Mouse (Mus musculus): ENCODE results near the gene Prf1. TPM values are rescaled to one million over a fixed set of nuclear protein-coding genes. Genes with fewer than 3 reads are reported as not detected.

The Prf1 gene
- polyA plus RNA-seq, 1 experiment from 2014 or later: not detected

GRCm38 (mm10) chr10:61274532-61274931 is 23.1 kb upstream of the Prf1 start:
- Histone ChIP-seq H3K36me3 (ENCODE audit: inconsistent target) (no peaks in the 10 kb centered on the region), H3K4me3 (ENCODE audit: inconsistent target) (no peak overlapping the region), H3K27ac (no peak overlapping the region), H3K79me2 (ENCODE audit: inconsistent target) (no peaks in the 10 kb centered on the region)
- WGBS (ENCODE audit: missing documents): 67% methylated on average over 1 of the region's 2 CpGs

GRCm38 (mm10) chr10:61275669-61276110 is 21.9 kb upstream of the Prf1 start:
- Histone ChIP-seq H3K79me2 (ENCODE audit: inconsistent target) (no peaks in the 10 kb centered on the region), H3K36me3 (ENCODE audit: inconsistent target) (no peaks in the 10 kb centered on the region), H3K27ac (no peak overlapping the region), H3K4me3 (ENCODE audit: inconsistent target) (no peak overlapping the region)
- WGBS (ENCODE audit: missing documents): 11% methylated on average over 4 of the region's 5 CpGs

- WGBS (ENCODE audit: missing documents): 81% methylated on average over 6 of the region's 6 CpGs
- no peaks in the 10 kb centered on the region for H3K36me3 ChIP-seq (ENCODE audit: inconsistent target)
- no peaks in the 10 kb centered on the region for H3K79me2 ChIP-seq (ENCODE audit: inconsistent target)
- no peak overlapping the region for H3K27ac ChIP-seq
- H3K4me3 ChIP-seq (ENCODE audit: inconsistent target): no peak overlapping the region
Measured at GRCm38 (mm10) chr10:61277051-61277450, 20.6 kb upstream of the Prf1 start.

GRCm38 (mm10) chr10:61277918-61278674 is 19.5 kb upstream of the Prf1 start:
- no peak overlapping the region for H3K4me3 ChIP-seq (ENCODE audit: inconsistent target)
- 28% methylated on average over 14 of the region's 14 CpGs for WGBS (ENCODE audit: missing documents)
- H3K79me2 ChIP-seq (ENCODE audit: inconsistent target): no peaks in the 10 kb centered on the region
- H3K36me3 ChIP-seq (ENCODE audit: inconsistent target): no peaks in the 10 kb centered on the region
- H3K27ac ChIP-seq: no peak overlapping the region

- Histone ChIP-seq H3K79me2 (ENCODE audit: inconsistent target) (no peaks in the 10 kb centered on the region), H3K27ac (no peak overlapping the region), H3K36me3 (ENCODE audit: inconsistent target) (no peaks in the 10 kb centered on the region), H3K4me3 (ENCODE audit: inconsistent target) (no peak overlapping the region)
- WGBS (ENCODE audit: missing documents): 82% methylated on average over 5 of the region's 5 CpGs
Measured at GRCm38 (mm10) chr10:61281115-61281514, 16.5 kb upstream of the Prf1 start.

- Histone ChIP-seq H3K36me3 (ENCODE audit: inconsistent target) (no peaks in the 10 kb centered on the region), H3K4me3 (ENCODE audit: inconsistent target) (no peak overlapping the region), H3K79me2 (ENCODE audit: inconsistent target) (no peaks in the 10 kb centered on the region), H3K27ac (no peak overlapping the region)
- WGBS (ENCODE audit: missing documents): 97% methylated on average over 4 of the region's 4 CpGs
Measured at GRCm38 (mm10) chr10:61284309-61284708, 13.3 kb upstream of the Prf1 start.

GRCm38 (mm10) chr10:61285271-61285670 is 12.4 kb upstream of the Prf1 start:
- Histone ChIP-seq H3K4me3 (ENCODE audit: inconsistent target) (no peak overlapping the region), H3K79me2 (ENCODE audit: inconsistent target) (no peaks in the 10 kb centered on the region), H3K36me3 (ENCODE audit: inconsistent target) (no peaks in the 10 kb centered on the region), H3K27ac (no peak overlapping the region)
- 84% methylated on average over 11 of the region's 11 CpGs for WGBS (ENCODE audit: missing documents)

GRCm38 (mm10) chr10:61286246-61286645 is 11.4 kb upstream of the Prf1 start:
- Histone ChIP-seq H3K79me2 (ENCODE audit: inconsistent target) (no peaks in the 10 kb centered on the region), H3K4me3 (ENCODE audit: inconsistent target) (no peak overlapping the region), H3K27ac (no peak overlapping the region), H3K36me3 (ENCODE audit: inconsistent target) (no peaks in the 10 kb centered on the region)
- WGBS (ENCODE audit: missing documents): 86% methylated on average over 7 of the region's 7 CpGs

- H3K4me3 ChIP-seq (ENCODE audit: inconsistent target): no peak overlapping the region
- no peaks in the 10 kb centered on the region for H3K79me2 ChIP-seq (ENCODE audit: inconsistent target)
- H3K27ac ChIP-seq: no peak overlapping the region
- H3K36me3 ChIP-seq (ENCODE audit: inconsistent target): no peaks in the 10 kb centered on the region
- 53% methylated on average over 2 of the region's 2 CpGs for WGBS (ENCODE audit: missing documents)
Measured at GRCm38 (mm10) chr10:61290016-61290415, 7.6 kb upstream of the Prf1 start.

- 0% methylated on average over 2 of the region's 2 CpGs for whole genome bisulfite sequencing (ENCODE audit: missing documents)
- H3K4me3 ChIP-seq (ENCODE audit: inconsistent target): no peak overlapping the region
- H3K36me3 ChIP-seq (ENCODE audit: inconsistent target): no peaks in the 10 kb centered on the region
- no peaks in the 10 kb centered on the region for H3K79me2 ChIP-seq (ENCODE audit: inconsistent target)
- H3K27ac ChIP-seq: no peak overlapping the region
Measured at GRCm38 (mm10) chr10:61290479-61290878, 7.2 kb upstream of the Prf1 start.

GRCm38 (mm10) chr10:61294242-61294641 is 3.4 kb upstream of the Prf1 start:
- Histone ChIP-seq H3K36me3 (ENCODE audit: inconsistent target) (no peaks in the 10 kb centered on the region), H3K79me2 (ENCODE audit: inconsistent target) (no peaks in the 10 kb centered on the region), H3K27ac (no peak overlapping the region), H3K4me3 (ENCODE audit: inconsistent target) (no peak overlapping the region)
- 91% methylated on average over 8 of the region's 8 CpGs for WGBS (ENCODE audit: missing documents)

- WGBS (ENCODE audit: missing documents): 56% methylated on average over 8 of the region's 8 CpGs
- H3K36me3 ChIP-seq (ENCODE audit: inconsistent target): no peaks in the 10 kb centered on the region
- H3K79me2 ChIP-seq (ENCODE audit: inconsistent target): no peaks in the 10 kb centered on the region
- no peak overlapping the region for H3K27ac ChIP-seq
- H3K4me3 ChIP-seq (ENCODE audit: inconsistent target): no peak overlapping the region
Measured at GRCm38 (mm10) chr10:61296713-61297445, 754 bp upstream of the Prf1 start.

GRCm38 (mm10) chr10:61300996-61301395 is 3.4 kb downstream of the Prf1 start:
- H3K79me2 ChIP-seq (ENCODE audit: inconsistent target): no peaks in the 10 kb centered on the region
- 29% methylated on average over 3 of the region's 3 CpGs for WGBS (ENCODE audit: missing documents)
- H3K27ac ChIP-seq: no peak overlapping the region
- no peak overlapping the region for H3K4me3 ChIP-seq (ENCODE audit: inconsistent target)
- no peaks in the 10 kb centered on the region for H3K36me3 ChIP-seq (ENCODE audit: inconsistent target)

- WGBS (ENCODE audit: missing documents): 92% methylated on average over 6 of the region's 6 CpGs
- Histone ChIP-seq H3K27ac (no peak overlapping the region), H3K79me2 (ENCODE audit: inconsistent target) (no peaks in the 10 kb centered on the region), H3K4me3 (ENCODE audit: inconsistent target) (no peak overlapping the region), H3K36me3 (ENCODE audit: inconsistent target) (no peaks in the 10 kb centered on the region)
Measured at GRCm38 (mm10) chr10:61304046-61304445, 6.4 kb downstream of the Prf1 start.

GRCm38 (mm10) chr10:61305928-61306590 is 8.4 kb downstream of the Prf1 start:
- H3K79me2 ChIP-seq (ENCODE audit: inconsistent target): no peaks in the 10 kb centered on the region
- H3K4me3 ChIP-seq (ENCODE audit: inconsistent target): no peak overlapping the region
- H3K27ac ChIP-seq: no peak overlapping the region
- 19% methylated on average over 12 of the region's 13 CpGs for WGBS (ENCODE audit: missing documents)
- H3K36me3 ChIP-seq (ENCODE audit: inconsistent target): no peaks in the 10 kb centered on the region

All from macrophage (primary cell).